Mouse (Mus musculus): ENCODE results near the gene Kmt2e. TPM values are rescaled to one million over a fixed set of nuclear protein-coding genes. Genes with fewer than 3 reads are reported as not detected.
"Not testable (repeated sequence)": the region's sequence is repeated elsewhere in the genome, so short reads cannot be mapped to it uniquely, and the experiment has no call there.

The Kmt2e gene
- polyA plus RNA-seq, 1 experiment from 2014 or later = 99.7 TPM

- Histone ChIP-seq H3K4me3 (replicated peaks) (no peak overlapping the region), H3K36me3 (no peaks in the 10 kb centered on the region), H3K9ac (no peak overlapping the region), H3K27ac (no peak overlapping the region), H3K4me2 (no peak overlapping the region), H3K4me1 (no peaks in the 10 kb centered on the region), H3K27me3 (replicated peaks) (no peaks in the 10 kb centered on the region), H3K9me3 (no peaks in the 10 kb centered on the region)
- ATAC-seq (ENCODE audit: insufficient read depth, low FRiP score, low read depth) = no peak
- 74% methylated on average over 3 of the region's 3 CpGs for WGBS
These were observed 5.6 kb downstream of the Kmt2e start for GRCm38 (mm10) chr5:23439857-23440256.

- Histone ChIP-seq H3K27me3 (replicated peaks) (no peaks in the 10 kb centered on the region), H3K9ac (no peak overlapping the region), H3K27ac (no peak overlapping the region), H3K9me3 (no peaks in the 10 kb centered on the region), H3K4me1 (no peaks in the 10 kb centered on the region), H3K4me3 (replicated peaks) (no peak overlapping the region), H3K36me3 (no peaks in the 10 kb centered on the region), H3K4me2 (no peak overlapping the region)
- no peak for ATAC-seq (ENCODE audit: insufficient read depth, low FRiP score, low read depth)
These were observed 6.3 kb downstream of the Kmt2e start for GRCm38 (mm10) chr5:23440572-23440971.

GRCm38 (mm10) chr5:23441916-23442315 lies 7.7 kb downstream of the Kmt2e start:
- ATAC-seq (ENCODE audit: insufficient read depth, low FRiP score, low read depth) = no peak
- 79% methylated on average over 1 of the region's 1 CpGs for WGBS
- H3K4me3 ChIP-seq (replicated peaks) = no peak overlapping the region

GRCm38 (mm10) chr5:23444411-23444810 lies 10.2 kb downstream of the Kmt2e start:
- no peak overlapping the region for H3K4me3 ChIP-seq (replicated peaks)
- no peaks in the 10 kb centered on the region for H3K9me3 ChIP-seq
- 67% methylated on average over 4 of the region's 4 CpGs for WGBS
- H3K9ac ChIP-seq = no peak overlapping the region
- no peaks in the 10 kb centered on the region for H3K4me1 ChIP-seq
- H3K27me3 ChIP-seq (replicated peaks) = no peaks in the 10 kb centered on the region
- H3K4me2 ChIP-seq = no peak overlapping the region
- H3K36me3 ChIP-seq = no peaks in the 10 kb centered on the region
- no peak overlapping the region for H3K27ac ChIP-seq
- no peak for ATAC-seq (ENCODE audit: insufficient read depth, low FRiP score, low read depth)

More at GRCm38 (mm10) chr5:23441916-23442315, 7.7 kb downstream of the Kmt2e start:
- H3K27ac ChIP-seq = no peak overlapping the region
- H3K27me3 ChIP-seq (replicated peaks) = no peaks in the 10 kb centered on the region
- no peaks in the 10 kb centered on the region for H3K36me3 ChIP-seq
- no peak overlapping the region for H3K9ac ChIP-seq
- H3K4me1 ChIP-seq = no peaks in the 10 kb centered on the region
- no peaks in the 10 kb centered on the region for H3K9me3 ChIP-seq
- no peak overlapping the region for H3K4me2 ChIP-seq

GRCm38 (mm10) chr5:23453561-23453960 lies 19.3 kb downstream of the Kmt2e start:
- ATAC-seq (ENCODE audit: insufficient read depth, low FRiP score, low read depth); H3K4me2 ChIP-seq; H3K27me3 ChIP-seq (replicated peaks); H3K9ac ChIP-seq; H3K4me3 ChIP-seq (replicated peaks); H3K9me3 ChIP-seq; H3K4me1 ChIP-seq; H3K27ac ChIP-seq: not testable (repeated sequence)
- 82% methylated on average over 2 of the region's 2 CpGs for WGBS
- H3K36me3 ChIP-seq = peaks cover 19% of the 10 kb centered on the region; the same call in 1 of the 2 replicates

GRCm38 (mm10) chr5:23461688-23462087 lies 27.4 kb downstream of the Kmt2e start:
- 60% methylated on average over 2 of the region's 2 CpGs for WGBS
- no peak for ATAC-seq (ENCODE audit: insufficient read depth, low FRiP score, low read depth)
- H3K4me2 ChIP-seq = no peak overlapping the region
- H3K36me3 ChIP-seq = 0 out of 2 replicates have a peak, but pooled peaks cover 9% of the 10 kb centered on the region
- no peak overlapping the region for H3K4me3 ChIP-seq (replicated peaks)
- H3K9ac ChIP-seq = no peak overlapping the region
- H3K27me3 ChIP-seq (replicated peaks) = no peaks in the 10 kb centered on the region
- H3K9me3 ChIP-seq = no peaks in the 10 kb centered on the region
- H3K4me1 ChIP-seq = 0 out of 2 replicates have a peak, but pooled peaks cover 4% of the 10 kb centered on the region
- H3K27ac ChIP-seq = no peak overlapping the region

GRCm38 (mm10) chr5:23464247-23464646 lies 30.0 kb downstream of the Kmt2e start:
- ATAC-seq (ENCODE audit: insufficient read depth, low FRiP score, low read depth) = no peak
- 0 out of 2 replicates have a peak, but pooled peaks cover 3% of the 10 kb centered on the region for H3K36me3 ChIP-seq
- WGBS = 95% methylated on average over 3 of the region's 3 CpGs

GRCm38 (mm10) chr5:23464743-23465142 lies 30.5 kb downstream of the Kmt2e start:
- no peak for ATAC-seq (ENCODE audit: insufficient read depth, low FRiP score, low read depth)
- Histone ChIP-seq H3K9me3 (no peaks in the 10 kb centered on the region), H3K4me3 (replicated peaks) (no peak overlapping the region), H3K36me3 (0 out of 2 replicates have a peak, but pooled peaks cover 4% of the 10 kb centered on the region), H3K4me1 (no peaks in the 10 kb centered on the region), H3K4me2 (no peak overlapping the region), H3K27ac (no peak overlapping the region), H3K27me3 (replicated peaks) (no peaks in the 10 kb centered on the region), H3K9ac (no peak overlapping the region)
- 94% methylated on average over 8 of the region's 8 CpGs for WGBS

More at GRCm38 (mm10) chr5:23464247-23464646, 30.0 kb downstream of the Kmt2e start:
- no peak overlapping the region for H3K4me2 ChIP-seq
- no peaks in the 10 kb centered on the region for H3K4me1 ChIP-seq
- H3K9me3 ChIP-seq = no peaks in the 10 kb centered on the region
- no peak overlapping the region for H3K4me3 ChIP-seq (replicated peaks)
- H3K9ac ChIP-seq = no peak overlapping the region
- H3K27me3 ChIP-seq (replicated peaks) = no peaks in the 10 kb centered on the region
- H3K27ac ChIP-seq = no peak overlapping the region

GRCm38 (mm10) chr5:23466546-23466945 lies 32.3 kb downstream of the Kmt2e start:
- peaks cover 9% of the 10 kb centered on the region; the same call in 1 of the 2 replicates for H3K36me3 ChIP-seq
- no peaks in the 10 kb centered on the region for H3K4me1 ChIP-seq
- H3K4me2 ChIP-seq = no peak overlapping the region
- H3K9me3 ChIP-seq = no peaks in the 10 kb centered on the region
- no peaks in the 10 kb centered on the region for H3K27me3 ChIP-seq (replicated peaks)
- no peak overlapping the region for H3K9ac ChIP-seq
- H3K4me3 ChIP-seq (replicated peaks) = no peak overlapping the region
- 91% methylated on average over 4 of the region's 4 CpGs for WGBS
- H3K27ac ChIP-seq = no peak overlapping the region
- ATAC-seq (ENCODE audit: insufficient read depth, low FRiP score, low read depth) = no peak

- no peak overlapping the region for H3K9ac ChIP-seq
- H3K4me2 ChIP-seq = no peak overlapping the region
- H3K27me3 ChIP-seq (replicated peaks) = no peaks in the 10 kb centered on the region
- no peak overlapping the region for H3K4me3 ChIP-seq (replicated peaks)
- no peaks in the 10 kb centered on the region for H3K4me1 ChIP-seq
- peaks cover 20% of the 10 kb centered on the region for H3K36me3 ChIP-seq
- ATAC-seq (ENCODE audit: insufficient read depth, low FRiP score, low read depth) = no peak
- H3K27ac ChIP-seq = no peak overlapping the region
- 69% methylated on average over 6 of the region's 6 CpGs for WGBS
- H3K9me3 ChIP-seq = no peaks in the 10 kb centered on the region
These were observed 39.0 kb downstream of the Kmt2e start for GRCm38 (mm10) chr5:23473098-23473873.

- no peak overlapping the region for H3K4me3 ChIP-seq (replicated peaks)
- H3K36me3 ChIP-seq = peaks cover 37% of the 10 kb centered on the region
- no peaks in the 10 kb centered on the region for H3K27me3 ChIP-seq (replicated peaks)
- H3K4me1 ChIP-seq = no peaks in the 10 kb centered on the region
- H3K4me2 ChIP-seq = no peak overlapping the region
- H3K9me3 ChIP-seq = no peaks in the 10 kb centered on the region
- 94% methylated on average over 7 of the region's 7 CpGs for WGBS
- no peak overlapping the region for H3K27ac ChIP-seq
- no peak for ATAC-seq (ENCODE audit: insufficient read depth, low FRiP score, low read depth)
- no peak overlapping the region for H3K9ac ChIP-seq
These were observed 49.6 kb downstream of the Kmt2e start for GRCm38 (mm10) chr5:23483811-23484210.

- no peak overlapping the region for H3K4me3 ChIP-seq (replicated peaks)
- WGBS = 81% methylated on average over 4 of the region's 4 CpGs
- no peak overlapping the region for H3K9ac ChIP-seq
- H3K27me3 ChIP-seq (replicated peaks) = no peaks in the 10 kb centered on the region
- peaks cover 44% of the 10 kb centered on the region for H3K36me3 ChIP-seq
- no peak overlapping the region for H3K4me2 ChIP-seq
- ATAC-seq (ENCODE audit: insufficient read depth, low FRiP score, low read depth) = no peak
- H3K27ac ChIP-seq = no peak overlapping the region
- no peaks in the 10 kb centered on the region for H3K9me3 ChIP-seq
- H3K4me1 ChIP-seq = no peaks in the 10 kb centered on the region
These were observed 55.0 kb downstream of the Kmt2e start for GRCm38 (mm10) chr5:23489231-23489630.
